Mouse (Mus musculus) megakaryocyte-erythroid progenitor cell, adult 5-6 weeks (primary cell): Measurements from ENCODE around the gene Slc18b1. TPM values are rescaled to one million over a fixed set of nuclear protein-coding genes. Genes with fewer than 3 reads are reported as not detected.
"Not testable (repeated sequence)": the region's sequence is repeated elsewhere in the genome, so short reads cannot be mapped to it uniquely, and the experiment has no call there.

Source experiments
- ATAC-seq: replicated peaks from 2 replicates; pipeline ENCODE4 v1.8.0; 2016; ENCODE audit warnings: mild to moderate bottlenecking, inconsistent platforms; ENCODE audit not compliant: severe bottlenecking, poor library complexity, low FRiP score, low TSS enrichment
- total RNA-seq, 2 experiments: library from RNA; stranded (forward) in 1 of 2; stranded (reverse) in 1 of 2; fragments of 200-1000, 215-1000 nt in 1 of 2; fragments of >200 nt in 1 of 2; fragmentation: Nextera tagmentation in 1 of 2; gene quantifications; 2 replicates each; pipeline ENCODE4 v1.2.3; 2014 to 2017

Slc18b1 gene
- total RNA-seq (2014; fragmentation: Nextera tagmentation): 3.7 and 4.9 TPM in 2 replicates
- 0.89 and 1.4 TPM in 2 replicates for total RNA-seq (2017)

GRCm38 (mm10) chr10:23796551-23797503 lies at the start of gene Slc18b1:
Gene Slc18b1 (plus strand): TSS chr10:23796986.
- ATAC-seq: peak; percentile 77

GRCm38 (mm10) chr10:23754166-23754565 lies 42.6 kb upstream of the Slc18b1 start:
- ATAC-seq: no peak

- ATAC-seq: no peak
Observed at GRCm38 (mm10) chr10:23777288-23777945, 19.4 kb upstream of the Slc18b1 start.

GRCm38 (mm10) chr10:23780539-23781275 lies 16.1 kb upstream of the Slc18b1 start:
- peak; percentile 38 for ATAC-seq

- ATAC-seq: peak; percentile 35
Observed at GRCm38 (mm10) chr10:23781760-23782735, 14.7 kb upstream of the Slc18b1 start.

GRCm38 (mm10) chr10:23782855-23783492 lies 13.8 kb upstream of the Slc18b1 start:
- ATAC-seq: peak; percentile 16

- no peak for ATAC-seq
Observed at GRCm38 (mm10) chr10:23783493-23783884, 13.3 kb upstream of the Slc18b1 start.

- no peak for ATAC-seq
Observed at GRCm38 (mm10) chr10:23784121-23784520, 12.7 kb upstream of the Slc18b1 start.

GRCm38 (mm10) chr10:23785599-23785998 lies 11.2 kb upstream of the Slc18b1 start:
- ATAC-seq: not testable (repeated sequence)

- no peak for ATAC-seq
Observed at GRCm38 (mm10) chr10:23786040-23786439, 10.7 kb upstream of the Slc18b1 start.

GRCm38 (mm10) chr10:23786631-23787038 lies 10.2 kb upstream of the Slc18b1 start:
- ATAC-seq: not testable (repeated sequence)

- ATAC-seq: peak; percentile 68
Observed at GRCm38 (mm10) chr10:23787062-23787821, 9.5 kb upstream of the Slc18b1 start, which contains the start of gene Rps12. Gene Rps12 (minus strand): TSS chr10:23787275.

- no peak for ATAC-seq
Observed at GRCm38 (mm10) chr10:23788056-23788600, 8.7 kb upstream of the Slc18b1 start.

GRCm38 (mm10) chr10:23795871-23796520 lies 790 bp upstream of the Slc18b1 start:
- no peak for ATAC-seq

- ATAC-seq: no peak
Observed at GRCm38 (mm10) chr10:23797606-23798005, 820 bp downstream of the Slc18b1 start.

- no peak for ATAC-seq
Observed at GRCm38 (mm10) chr10:23798142-23798541, 1.4 kb downstream of the Slc18b1 start.

GRCm38 (mm10) chr10:23799933-23800332 lies 3.1 kb downstream of the Slc18b1 start:
- no peak for ATAC-seq
